Mouse (Mus musculus) intestine, embryonic 14.5 days (tissue): ENCODE measurements around the gene Il13. TPM values are rescaled to one million over a fixed set of nuclear protein-coding genes. Genes with fewer than 3 reads are reported as not detected.

ENCODE experiments used
- ATAC-seq: fragments of 200-750 bp; cut with Nextera tagmentation; replicated peaks from 2 replicates; pipeline ENCODE4 v1.8.0; 2017; ENCODE audit warnings: low read depth, moderate number of reproducible peaks, moderate TSS enrichment, moderate library complexity; ENCODE audit not compliant: low FRiP score, low TSS enrichment
- DNase-seq: peaks from one replicate; pipeline ENCODE4 v3.0.0-alpha.2; 2018; ENCODE audit warnings: low spot score
- H3K27ac ChIP-seq: fragments of 300-500 bp; sonication (generic); 2 replicates; pipeline ENCODE4 v1.5.1; 2014; ENCODE audit warnings: low read depth, mild to moderate bottlenecking, control low read depth
- H3K27me3 ChIP-seq: fragments of 300-500 bp; sonication (generic); replicated peaks from 2 replicates; pipeline ENCODE4 v1.6.1; 2014; ENCODE audit warnings: low read length, control low read depth; ENCODE audit not compliant: control insufficient read depth, insufficient read depth
- H3K36me3 ChIP-seq: fragments of 300-500 bp; sonication (generic); 2 replicates; pipeline ENCODE4 v1.6.1; 2014; ENCODE audit warnings: low read length, control low read depth; ENCODE audit not compliant: control insufficient read depth, insufficient read depth
- H3K4me1 ChIP-seq: fragments of 300-500 bp; sonication (generic); replicated peaks from 2 replicates; pipeline ENCODE4 v1.6.1; 2014; ENCODE audit warnings: low read length, control low read depth, mixed read lengths; ENCODE audit not compliant: control insufficient read depth, insufficient read depth
- H3K4me2 ChIP-seq: fragments of 300-500 bp; sonication (generic); 2 replicates; pipeline ENCODE4 v1.6.1; 2014; ENCODE audit warnings: low read length
- H3K4me3 ChIP-seq: fragments of 300-500 bp; sonication (generic); 2 replicates; pipeline ENCODE4 v1.5.1; 2014; ENCODE audit warnings: low read depth, low read length, control low read depth, mixed read lengths
- H3K9ac ChIP-seq: fragments of 300-500 bp; sonication (generic); 2 replicates; pipeline ENCODE4 v1.6.1; 2014; ENCODE audit warnings: mild to moderate bottlenecking, low read length
- H3K9me3 ChIP-seq: fragments of 300-500 bp; sonication (generic); 2 replicates; pipeline ENCODE4 v1.6.1; 2016; ENCODE audit warnings: low read length, control low read depth; ENCODE audit not compliant: control insufficient read depth
- WGBS: fragments of 180-500 bp; shearing (Covaris S2); extraction: QIAGEN DNeasy Blood & Tissue Kit; methylation state at CpG from one replicate; pipeline ENCODE4 v1.1.7; 2014; 5-methylcytosine and 5-hydroxymethylcytosine counted together
- polyA plus RNA-seq: library from polyadenylated mRNA; unstranded; fragments of >200 nt; fragmentation: Nextera tagmentation; extraction: Ambion mirVana; gene quantifications from 2 replicates; pipeline ENCODE4 v1.2.1, GENCODE M21; 2014

Gene Il13
- polyA plus RNA-seq: not detected in 2 replicates

- Histone ChIP-seq H3K27me3 (peaks cover 22% of the 10 kb centered on the region), H3K36me3 (no peaks in the 10 kb centered on the region), H3K4me1 (0 out of 2 replicates have a peak, but pooled peaks cover 7% of the 10 kb centered on the region), H3K9me3 (no peaks in the 10 kb centered on the region), H3K4me3 (no peak within 1 kb of the TSS), H3K4me2 (no peak within 1 kb of the TSS), H3K27ac (no peak within 1 kb of the TSS), H3K9ac (no peak within 1 kb of the TSS)
- no peak for DNase-seq
- WGBS: 92% methylated on average over 8 of the region's 8 CpGs
- ATAC-seq: no peak
Observed at GRCm38 (mm10) chr11:53634556-53634955, at the start of gene Il13. Il13 (minus strand) TSS chr11:53634702.

GRCm38 (mm10) chr11:53682994-53683530 lies 48.6 kb upstream of the Il13 start:
- no peaks in the 10 kb centered on the region for H3K4me1 ChIP-seq
- WGBS: 69% methylated on average over 9 of the region's 9 CpGs
- H3K9ac ChIP-seq: no peak overlapping the region
- no peaks in the 10 kb centered on the region for H3K9me3 ChIP-seq
- H3K27me3 ChIP-seq: no peaks in the 10 kb centered on the region
- peaks cover 52% of the 10 kb centered on the region for H3K36me3 ChIP-seq
- ATAC-seq (no peak), DNase-seq (no peak)
- no peak overlapping the region for H3K4me3 ChIP-seq
- no peak overlapping the region for H3K27ac ChIP-seq
- no peak overlapping the region for H3K4me2 ChIP-seq

- no peak for DNase-seq
- no peak overlapping the region for H3K9ac ChIP-seq
- H3K4me3 ChIP-seq: no peak overlapping the region
- WGBS: 47% methylated on average over 2 of the region's 2 CpGs
- no peak for ATAC-seq
- H3K27ac ChIP-seq: no peak overlapping the region
- no peaks in the 10 kb centered on the region for H3K27me3 ChIP-seq
- no peaks in the 10 kb centered on the region for H3K9me3 ChIP-seq
- no peak overlapping the region for H3K4me2 ChIP-seq
- no peaks in the 10 kb centered on the region for H3K4me1 ChIP-seq
- H3K36me3 ChIP-seq: peaks cover 52% of the 10 kb centered on the region
Observed at GRCm38 (mm10) chr11:53682170-53682569, 47.7 kb upstream of the Il13 start.

GRCm38 (mm10) chr11:53681686-53682085 lies 47.2 kb upstream of the Il13 start:
- ATAC-seq: no peak
- Histone ChIP-seq H3K36me3 (peaks cover 53% of the 10 kb centered on the region), H3K4me1 (no peaks in the 10 kb centered on the region)

GRCm38 (mm10) chr11:53680141-53680540 lies 45.6 kb upstream of the Il13 start:
- no peak overlapping the region for H3K4me2 ChIP-seq
- H3K36me3 ChIP-seq: peaks cover 54% of the 10 kb centered on the region
- H3K4me3 ChIP-seq: no peak overlapping the region
- H3K9me3 ChIP-seq: no peaks in the 10 kb centered on the region
- ATAC-seq (no peak), DNase-seq (no peak)
- H3K4me1 ChIP-seq: no peaks in the 10 kb centered on the region
- H3K27ac ChIP-seq: no peak overlapping the region
- no peak overlapping the region for H3K9ac ChIP-seq
- 86% methylated on average over 4 of the region's 4 CpGs for WGBS
- H3K27me3 ChIP-seq: no peaks in the 10 kb centered on the region

More at GRCm38 (mm10) chr11:53681686-53682085, 47.2 kb upstream of the Il13 start:
- Histone ChIP-seq H3K9me3 (no peaks in the 10 kb centered on the region), H3K4me2 (no peak overlapping the region), H3K27me3 (no peaks in the 10 kb centered on the region), H3K4me3 (no peak overlapping the region), H3K9ac (no peak overlapping the region), H3K27ac (no peak overlapping the region)
- WGBS: 94% methylated on average over 2 of the region's 2 CpGs
- DNase-seq: no peak

GRCm38 (mm10) chr11:53671414-53671813 lies 36.9 kb upstream of the Il13 start:
- Histone ChIP-seq H3K4me2 (no peak overlapping the region), H3K9me3 (no peaks in the 10 kb centered on the region), H3K4me1 (no peaks in the 10 kb centered on the region), H3K27ac (no peak overlapping the region), H3K27me3 (no peaks in the 10 kb centered on the region), H3K9ac (no peak overlapping the region), H3K4me3 (no peak overlapping the region), H3K36me3 (peaks cover 64% of the 10 kb centered on the region)
- WGBS: 93% methylated on average over 4 of the region's 4 CpGs
- ATAC-seq: no peak
- DNase-seq: no peak

GRCm38 (mm10) chr11:53664091-53664490 lies 29.6 kb upstream of the Il13 start:
- H3K4me2 ChIP-seq: no peak overlapping the region
- H3K4me3 ChIP-seq: no peak overlapping the region
- no peaks in the 10 kb centered on the region for H3K4me1 ChIP-seq
- H3K27ac ChIP-seq: no peak overlapping the region
- WGBS: 80% methylated on average over 5 of the region's 5 CpGs
- H3K36me3 ChIP-seq: peaks cover 37% of the 10 kb centered on the region
- no peaks in the 10 kb centered on the region for H3K27me3 ChIP-seq
- no peak for DNase-seq
- no peak overlapping the region for H3K9ac ChIP-seq
- no peaks in the 10 kb centered on the region for H3K9me3 ChIP-seq
- ATAC-seq: no peak

GRCm38 (mm10) chr11:53662794-53663674 lies 28.5 kb upstream of the Il13 start:
- no peaks in the 10 kb centered on the region for H3K4me1 ChIP-seq
- H3K4me3 ChIP-seq: no peak overlapping the region
- DNase-seq: no peak
- H3K27ac ChIP-seq: no peak overlapping the region
- H3K9ac ChIP-seq: no peak overlapping the region
- peaks cover 29% of the 10 kb centered on the region for H3K36me3 ChIP-seq
- H3K27me3 ChIP-seq: no peaks in the 10 kb centered on the region
- WGBS: 71% methylated on average over 14 of the region's 14 CpGs
- ATAC-seq: no peak
- H3K4me2 ChIP-seq: no peak overlapping the region
- H3K9me3 ChIP-seq: no peaks in the 10 kb centered on the region
